In genomic region chr12:107335106-107335505, GRCm38 (mm10) we compare ENCODE assay signal across 8 mouse cellular contexts.
DNase-seq lines count a peak whose midpoint lies in the region; ATAC-seq lines count a peak whose summit lies in the region.

No protein-coding gene starts in this region.

- no peak overlapping the region for H3K9ac ChIP-seq in intestine, embryonic 16.5 days (ENCODE audit: low read depth, low read length)

- no peaks in the 10 kb centered on the region for H3K4me1 ChIP-seq in intestine, embryonic 16.5 days (ENCODE audit: control insufficient read depth, insufficient read depth, low read length)

- H3K27me3 ChIP-seq in intestine, embryonic 16.5 days (replicated peaks; ENCODE audit: control insufficient read depth, insufficient read depth, low read length) = no peaks in the 10 kb centered on the region

- no peaks in the 10 kb centered on the region for H3K9me3 ChIP-seq in intestine, embryonic 16.5 days (ENCODE audit: control insufficient read depth, low read length)

- no peak overlapping the region for H3K27ac ChIP-seq in intestine, embryonic 16.5 days (ENCODE audit: low read length)

- H3K4me3 ChIP-seq in intestine, embryonic 16.5 days (ENCODE audit: low read length) = no peak overlapping the region

- 50% methylated on average over 12 of the region's 12 CpGs for whole genome bisulfite sequencing in intestine, embryonic 16.5 days

- no peaks in the 10 kb centered on the region for H3K36me3 ChIP-seq in intestine, embryonic 16.5 days (ENCODE audit: control insufficient read depth, insufficient read depth, low read length)

- ATAC-seq in cerebellum, adult (ENCODE audit: insufficient number of reproducible peaks, low FRiP score, low TSS enrichment) = no peak
- no peak for ATAC-seq in megakaryocyte progenitor cell, adult 5-6 weeks (replicated peaks; ENCODE audit: poor library complexity)
- ATAC-seq in intestine, embryonic 16.5 days = no peak

- H3K4me2 ChIP-seq in intestine, embryonic 16.5 days (ENCODE audit: low read depth, low read length) = no peak overlapping the region

- peak; percentile 49 to 58 for DNase-seq in cerebellum, postnatal 14 days
- DNase-seq in layer of hippocampus, adult 11-12 months (ENCODE audit: low spot score) = peak; percentile 17
- no peak for DNase-seq in layer of hippocampus, adult 9-10 months (ENCODE audit: low spot score)
- peak; percentile 10 for DNase-seq in R1 (ENCODE audit: low read depth, low spot score)
- DNase-seq in layer of hippocampus, postnatal 25 days (ENCODE audit: extremely low spot score in 1 of 2, low spot score in 1 of 2) = peak; percentile 25 to 44
